Mouse (Mus musculus) intestine, postnatal 0 days (tissue): Measurements from ENCODE around the gene Nkx2-1. TPM values are rescaled to one million over a fixed set of nuclear protein-coding genes. Genes with fewer than 3 reads are reported as not detected.

Source experiments
- ATAC-seq: fragments of 200-750 bp; cut with Nextera tagmentation; 2 replicates; pipeline ENCODE4 v1.8.0; 2017; ENCODE audit warnings: mild to moderate bottlenecking, moderate TSS enrichment, moderate library complexity
- H3K27ac ChIP-seq: fragments of 300-500 bp; sonication (generic); 2 replicates; pipeline ENCODE4 v1.5.1; 2014; ENCODE audit warnings: mild to moderate bottlenecking, low read depth, low read length, moderate library complexity
- H3K27me3 ChIP-seq: fragments of 300-500 bp; sonication (generic); replicated peaks from 2 replicates; pipeline ENCODE4 v1.6.1; 2014; ENCODE audit warnings: low read length, mixed read lengths; ENCODE audit not compliant: control insufficient read depth, insufficient read depth
- H3K36me3 ChIP-seq: fragments of 300-500 bp; sonication (generic); 2 replicates; pipeline ENCODE4 v1.6.1; 2014; ENCODE audit warnings: mild to moderate bottlenecking, moderate library complexity; ENCODE audit not compliant: control insufficient read depth, insufficient read depth
- H3K4me1 ChIP-seq: fragments of 300-500 bp; sonication (generic); replicated peaks from 2 replicates; pipeline ENCODE4 v1.6.1; 2014; ENCODE audit warnings: antibody characterized with exemption, low read length, mixed read lengths; ENCODE audit not compliant: control insufficient read depth, insufficient read depth
- H3K4me2 ChIP-seq: fragments of 300-500 bp; sonication (generic); replicated peaks from 2 replicates; pipeline ENCODE4 v1.6.1; 2014; ENCODE audit warnings: low read depth, mild to moderate bottlenecking, moderate library complexity
- H3K4me3 ChIP-seq: fragments of 300-500 bp; sonication (generic); 2 replicates; pipeline ENCODE4 v1.5.1; 2014; ENCODE audit warnings: low read depth, low read length
- H3K9ac ChIP-seq: fragments of 300-500 bp; sonication (generic); 2 replicates; pipeline ENCODE4 v1.6.1; 2014; ENCODE audit warnings: mild to moderate bottlenecking, low read depth, low read length
- H3K9me3 ChIP-seq: fragments of 300-500 bp; sonication (generic); 2 replicates; pipeline ENCODE4 v1.6.1; 2016; ENCODE audit warnings: mixed run types; ENCODE audit not compliant: control insufficient read depth
- CTCF ChIP-seq: sonication (generic); IDR thresholded peaks from 2 replicates; pipeline ENCODE4 v1.5.1; 2016; ENCODE audit warnings: low read depth, mild to moderate bottlenecking, control low read depth, antibody characterized with exemption, moderate library complexity
- WGBS: fragments of 180-500 bp; shearing (Covaris S2); extraction: QIAGEN DNeasy Blood & Tissue Kit; methylation state at CpG from one replicate; pipeline ENCODE4 v1.1.7; 2014; 5-methylcytosine and 5-hydroxymethylcytosine counted together
- polyA plus RNA-seq: library from polyadenylated mRNA; unstranded; fragments of >200 nt; fragmentation: Nextera tagmentation; extraction: Ambion mirVana; gene quantifications from 2 replicates; pipeline ENCODE4 v1.2.1, GENCODE M21; 2015

Gene Nkx2-1
- polyA plus RNA-seq, 1 experiment from 2014 or later = not detected

DNA sequence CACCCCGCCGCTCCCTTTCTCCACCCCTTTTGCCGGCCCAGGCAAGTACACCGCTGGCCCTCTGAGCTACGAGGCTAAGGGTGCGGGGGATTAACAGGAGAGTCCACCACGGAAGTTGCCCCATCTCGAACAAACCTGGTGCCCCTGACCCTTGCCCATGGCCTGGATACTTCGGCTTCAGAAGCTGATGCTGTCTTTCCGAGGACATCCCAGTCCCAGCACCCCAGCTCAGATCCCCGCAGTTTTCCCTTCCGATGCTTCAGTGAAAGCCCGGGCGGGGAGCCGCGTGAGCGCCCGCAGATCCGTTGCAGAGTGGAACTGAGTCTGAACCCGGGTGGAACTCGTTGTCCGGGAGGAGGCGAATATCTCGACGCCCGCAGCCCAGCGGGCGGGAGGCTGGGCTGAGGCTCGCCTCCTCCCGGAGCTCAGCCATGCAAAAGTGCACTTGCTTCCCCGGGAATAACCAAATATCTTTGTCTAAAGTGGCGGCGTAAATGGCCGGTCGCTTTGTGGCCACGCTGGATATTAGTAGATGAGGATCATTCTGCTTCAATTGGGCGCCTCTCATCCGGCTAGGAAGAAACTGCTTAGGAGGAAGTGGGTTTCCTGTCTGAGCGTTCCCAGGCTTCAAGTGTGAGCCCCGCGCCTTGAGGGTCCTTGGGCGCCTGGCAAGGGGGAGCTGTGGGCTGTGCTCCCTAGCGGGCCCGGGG is 379 bp downstream of the Nkx2-1 start:
- Histone ChIP-seq H3K4me3 (no peak overlapping the region; the same call in 1 of the 2 replicates), H3K27ac (no peak overlapping the region), H3K36me3 (no peaks in the 10 kb centered on the region), H3K4me2 (0 out of 2 replicates have a peak overlapping the region, but pooled peaks have one; percentile 9), H3K4me1 (no peaks in the 10 kb centered on the region), H3K27me3 (peaks cover 98% of the 10 kb centered on the region), H3K9ac (no peak overlapping the region), H3K9me3 (no peaks in the 10 kb centered on the region)
- 1% methylated on average over 44 of the region's 44 CpGs for WGBS
- TF ChIP-seq CTCF = no peak
- no peak for ATAC-seq

DNA sequence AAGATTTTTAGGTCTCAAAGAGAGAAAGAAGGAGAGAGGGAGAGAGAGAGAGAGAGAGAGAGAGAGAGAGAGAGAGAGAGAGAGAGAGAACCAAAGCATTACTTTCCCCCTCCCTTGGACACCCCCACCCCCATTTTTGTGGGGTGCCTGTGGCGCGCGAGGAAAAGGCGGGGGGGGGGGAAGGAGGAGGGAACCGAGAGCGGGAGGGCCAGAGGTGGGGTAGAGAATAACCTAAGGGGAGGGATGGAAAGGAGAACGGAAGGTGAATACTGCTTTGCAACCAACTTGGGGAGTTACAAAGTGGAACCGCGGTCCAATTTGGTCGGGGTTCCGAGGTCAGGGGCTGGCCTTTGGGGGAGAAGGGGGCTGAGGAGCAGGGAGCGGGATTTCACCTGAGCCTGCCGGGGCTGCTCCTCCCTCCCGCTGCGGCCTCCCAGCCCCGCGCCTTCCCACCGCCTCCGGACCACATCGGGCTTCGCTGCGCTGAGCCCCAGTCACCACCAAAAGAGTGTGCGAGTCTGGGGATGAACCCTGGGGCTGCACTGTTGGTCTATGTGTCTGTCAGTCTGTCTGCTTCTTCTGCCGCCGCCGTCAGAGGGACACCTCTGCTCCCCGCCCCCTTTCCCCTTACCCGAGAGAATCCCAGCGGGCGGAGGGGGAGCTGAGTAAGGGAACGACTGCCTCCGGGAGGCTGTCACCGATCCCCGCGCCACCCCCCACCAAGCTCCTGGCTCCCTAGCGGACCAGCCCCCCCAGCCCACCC is 1.1 kb downstream of the Nkx2-1 start:
- no peaks in the 10 kb centered on the region for H3K4me1 ChIP-seq
- peak overlapping the region; percentile 7; the same call in 1 of the 2 replicates for H3K4me3 ChIP-seq
- WGBS = 0% methylated on average over 25 of the region's 36 CpGs

DNA sequence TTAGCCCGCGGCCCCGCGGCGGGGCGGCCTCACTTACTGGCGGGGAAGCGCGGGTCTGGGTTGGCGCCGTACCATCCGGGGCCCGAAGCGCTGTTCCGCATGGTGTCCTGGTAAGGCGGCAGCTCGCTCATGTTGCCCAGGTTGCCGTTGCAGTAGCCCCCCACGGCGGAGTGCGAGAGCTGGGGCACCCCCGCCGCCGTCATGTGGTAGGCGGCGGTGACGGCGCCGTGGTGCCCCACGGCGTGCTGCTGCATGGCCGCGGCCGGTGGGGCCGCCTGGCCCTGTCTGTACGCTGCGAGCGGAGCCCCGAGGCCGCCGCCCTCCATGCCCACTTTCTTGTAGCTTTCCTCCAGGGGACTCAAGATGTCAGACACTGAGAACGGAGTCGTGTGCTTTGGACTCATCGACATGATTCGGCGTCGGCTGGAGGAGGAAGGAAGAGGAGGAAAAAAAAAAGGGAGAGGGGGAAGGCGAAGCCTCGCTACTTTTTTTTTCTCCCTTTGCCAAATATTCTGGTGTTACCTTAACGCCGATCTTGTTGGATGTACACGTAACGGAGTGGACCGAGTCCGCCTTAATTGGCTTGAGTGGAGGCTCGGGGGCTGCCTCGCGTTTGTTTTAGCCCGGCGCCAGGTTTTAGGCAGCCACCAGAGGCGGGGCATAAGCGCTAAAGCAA is 1.9 kb downstream of the Nkx2-1 start:
- peak overlapping the region; percentile 62 for H3K4me2 ChIP-seq
- H3K4me1 ChIP-seq = no peaks in the 10 kb centered on the region
- ATAC-seq = no peak
- H3K9me3 ChIP-seq = no peaks in the 10 kb centered on the region
- H3K27ac ChIP-seq = no peak overlapping the region
- no peaks in the 10 kb centered on the region for H3K36me3 ChIP-seq
- H3K27me3 ChIP-seq = peaks cover 98% of the 10 kb centered on the region
- 1% methylated on average over 62 of the region's 62 CpGs for WGBS
- H3K9ac ChIP-seq = no peak overlapping the region
- TF ChIP-seq CTCF = no peak
- peak overlapping the region; percentile 40 for H3K4me3 ChIP-seq

More for the DNA sequence above, 1.1 kb downstream of the Nkx2-1 start:
- Histone ChIP-seq H3K9ac (no peak overlapping the region), H3K36me3 (no peaks in the 10 kb centered on the region), H3K27me3 (peaks cover 98% of the 10 kb centered on the region), H3K9me3 (no peaks in the 10 kb centered on the region), H3K27ac (no peak overlapping the region), H3K4me2 (0 out of 2 replicates have a peak overlapping the region, but pooled peaks have one; percentile 9)
- no peak for TF ChIP-seq CTCF
- ATAC-seq = no peak

DNA sequence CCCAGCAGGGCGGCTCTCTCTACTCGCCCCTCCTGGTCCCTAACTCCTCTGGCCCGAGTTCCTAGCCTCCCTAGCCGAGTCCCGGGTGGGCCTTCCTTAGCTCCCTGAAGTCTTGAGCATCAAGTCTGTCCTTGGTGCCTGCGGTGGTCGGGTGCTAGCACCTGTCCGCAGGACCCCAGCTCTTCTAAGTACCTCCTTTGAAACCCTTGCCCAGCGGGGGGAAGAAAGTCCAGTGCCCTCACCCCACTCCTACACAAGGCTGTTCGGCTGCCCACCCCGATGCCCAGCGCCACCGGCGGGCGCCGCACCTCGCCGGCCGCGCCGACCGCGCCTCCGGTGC is 2.4 kb downstream of the Nkx2-1 start:
- Histone ChIP-seq H3K9me3 (no peaks in the 10 kb centered on the region), H3K9ac (no peak overlapping the region), H3K27ac (no peak overlapping the region), H3K27me3 (peaks cover 98% of the 10 kb centered on the region), H3K36me3 (no peaks in the 10 kb centered on the region), H3K4me3 (peak overlapping the region; percentile 40), H3K4me1 (no peaks in the 10 kb centered on the region), H3K4me2 (peak overlapping the region; percentile 62)
- TF ChIP-seq CTCF = no peak
- 1% methylated on average over 24 of the region's 24 CpGs for WGBS
- no peak for ATAC-seq

DNA sequence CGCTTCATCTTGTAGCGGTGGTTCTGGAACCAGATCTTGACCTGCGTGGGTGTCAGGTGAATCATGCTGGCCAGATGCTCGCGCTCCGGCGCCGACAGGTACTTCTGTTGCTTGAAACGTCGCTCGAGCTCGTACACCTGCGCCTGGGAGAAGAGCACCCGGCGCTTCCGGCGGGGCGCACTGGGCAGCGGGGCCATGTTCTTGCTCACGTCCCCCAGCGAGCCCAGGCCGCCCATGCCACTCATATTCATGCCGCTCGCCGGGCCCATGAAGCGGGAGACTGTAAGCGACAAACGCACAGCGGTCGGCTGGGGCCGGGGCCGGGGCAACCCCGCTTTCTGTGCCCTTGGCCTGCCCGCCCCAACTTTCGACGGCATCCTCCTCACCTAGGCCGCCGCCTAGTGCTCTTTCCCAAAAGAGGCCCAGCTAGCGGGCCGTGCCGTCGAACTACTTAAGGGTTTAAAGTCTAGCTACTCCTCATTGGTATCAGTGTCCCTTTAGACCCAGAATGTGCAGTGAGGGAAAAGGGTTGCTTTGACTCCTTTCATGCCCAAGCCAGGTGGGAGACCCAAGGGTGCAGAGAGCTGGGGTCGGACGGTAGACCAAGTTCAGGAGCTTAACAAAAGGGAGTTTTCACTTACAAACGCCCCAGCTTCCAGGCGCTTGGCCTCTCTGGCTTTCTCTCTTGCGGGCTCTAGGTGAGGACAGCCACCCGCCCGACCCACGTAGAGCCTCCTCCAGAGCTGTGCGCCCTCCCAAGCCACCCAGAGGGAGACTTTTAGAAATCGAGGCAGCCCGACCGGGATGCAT is 3.0 kb downstream of the Nkx2-1 start:
- ATAC-seq = no peak
- Histone ChIP-seq H3K9ac (no peak overlapping the region), H3K4me2 (peak overlapping the region; percentile 62; the same call in 1 of the 2 replicates), H3K4me1 (no peaks in the 10 kb centered on the region), H3K27me3 (peaks cover 98% of the 10 kb centered on the region), H3K27ac (no peak overlapping the region), H3K9me3 (no peaks in the 10 kb centered on the region), H3K36me3 (no peaks in the 10 kb centered on the region), H3K4me3 (peak overlapping the region; percentile 40)
- no peak for TF ChIP-seq CTCF
- 2% methylated on average over 53 of the region's 54 CpGs for WGBS
